Mouse (Mus musculus) gastrocnemius, adult 18-20 months (tissue): ENCODE results near the gene Slc35a2. TPM values are rescaled to one million over a fixed set of nuclear protein-coding genes. Genes with fewer than 3 reads are reported as not detected.
A peak's percentile ranks its signal among the peaks of the same experiment; 100 is the strongest.

Experiments
- DNase-seq: peaks from one replicate; pipeline ENCODE4 v3.0.0; 2021; ENCODE audit warnings: low spot score
- long read RNA-seq, 2 experiments: library from polyadenylated mRNA; stranded (forward); transcript quantifications; one replicate each; pipeline ENCODE4 v2.0.0; 2021
- total RNA-seq, 2 experiments: library from RNA; stranded (reverse); gene quantifications; 2 replicates each; pipeline ENCODE4 v1.2.3; 2021

Slc35a2 gene
- 1 to 10 TPM; 7.7 to 9.5 TPM for total RNA-seq
- long read RNA-seq, experiment 1, partial matches to known transcripts, result 1 of 5 reads
- long read RNA-seq, experiment 1, other reads (novel, unspliced or antisense), result 1 of 5 reads
- long read RNA-seq, experiment 2, transcript Slc35a2-202 (4 exons, 3,094 nt), result major isoform, 5 of 12 reads
- long read RNA-seq, experiment 2, partial matches to known transcripts, result 0 of 12 reads
- long read RNA-seq, experiment 2, other reads (novel, unspliced or antisense), result 5 of 12 reads

- DNase-seq, result peak; percentile 91
These were observed at the start of gene Slc35a2 for GRCm38 (mm10) chrX:7883841-7884567. Slc35a2 (plus strand) TSS chrX:7884028.

DNA sequence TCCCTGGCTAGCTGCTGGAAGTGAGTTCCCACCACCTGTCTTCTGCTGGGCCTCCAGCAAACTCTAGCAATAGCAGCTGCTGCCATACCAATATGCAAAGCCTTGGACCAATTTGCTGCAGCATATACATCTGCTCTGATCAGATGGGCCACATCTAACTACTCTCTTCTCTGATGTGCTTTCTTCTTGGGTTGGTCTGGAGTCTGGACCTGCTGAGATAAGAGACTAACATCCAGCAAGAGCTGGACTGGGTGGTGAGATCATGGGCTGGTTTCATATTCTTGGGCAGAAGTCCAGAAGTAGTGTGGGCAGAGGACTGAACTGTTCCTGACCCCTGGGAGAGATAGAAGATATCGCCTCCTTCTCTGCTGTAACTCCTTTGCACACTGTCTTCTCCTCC, 46.7 kb upstream of the Slc35a2 start:
- no peak for DNase-seq

GRCm38 (mm10) chrX:7840842-7841162, 43.0 kb upstream of the Slc35a2 start:
- no peak for DNase-seq

DNA sequence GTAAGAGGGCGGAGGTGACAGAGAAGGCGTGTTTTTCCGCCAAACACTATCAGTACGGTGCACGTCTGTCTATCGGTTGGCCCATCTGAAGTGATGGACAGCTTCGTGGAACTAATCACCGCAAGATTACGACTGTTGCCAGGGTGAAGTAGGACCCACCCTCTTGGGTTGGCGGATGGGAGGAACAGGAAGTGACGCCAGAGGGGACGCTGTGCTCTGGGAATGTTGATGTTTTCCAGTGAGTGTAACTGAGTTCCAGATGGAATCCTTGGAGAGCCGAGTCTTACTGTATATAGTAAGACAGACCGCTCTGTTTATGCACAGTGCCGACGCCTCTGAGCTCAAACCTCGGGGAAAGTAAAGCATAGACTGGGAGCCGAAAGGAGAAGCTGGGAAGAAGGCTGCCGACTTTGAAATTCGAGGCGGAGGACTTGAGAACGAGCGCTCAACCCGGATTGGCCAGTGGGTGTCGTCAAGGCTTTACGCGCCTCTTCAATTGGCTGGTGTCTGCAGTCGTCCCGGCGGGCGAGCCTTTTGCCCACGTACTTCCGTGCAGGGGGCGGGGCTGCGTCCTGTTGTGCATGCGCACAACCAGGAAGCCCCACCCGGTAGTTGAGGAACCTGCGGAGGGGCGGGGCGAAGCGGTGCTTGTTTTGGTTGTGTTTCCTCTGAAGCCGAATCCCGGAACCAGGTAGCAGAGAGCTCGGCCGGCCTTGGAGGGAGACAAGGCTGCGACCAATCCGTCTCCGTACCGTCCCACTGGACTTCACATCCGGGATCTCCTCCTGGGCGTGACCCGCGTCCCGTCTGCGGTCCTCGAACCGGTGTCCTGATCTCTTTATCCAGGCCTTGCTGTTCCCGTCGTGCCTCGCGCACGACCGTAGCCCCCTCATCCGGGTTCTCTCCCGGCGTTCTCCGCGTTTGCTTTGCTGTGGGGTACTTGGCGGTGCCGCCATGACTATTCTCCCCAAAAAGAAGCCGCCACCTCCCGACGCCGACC, 42.4 kb upstream of the Slc35a2 start, which contains the start of gene Otud5:
Gene Otud5, plus strand, starts transcription at position 202 of the 1,000 bp plus-strand sequence.
- peak; percentile 92 for DNase-seq

DNA sequence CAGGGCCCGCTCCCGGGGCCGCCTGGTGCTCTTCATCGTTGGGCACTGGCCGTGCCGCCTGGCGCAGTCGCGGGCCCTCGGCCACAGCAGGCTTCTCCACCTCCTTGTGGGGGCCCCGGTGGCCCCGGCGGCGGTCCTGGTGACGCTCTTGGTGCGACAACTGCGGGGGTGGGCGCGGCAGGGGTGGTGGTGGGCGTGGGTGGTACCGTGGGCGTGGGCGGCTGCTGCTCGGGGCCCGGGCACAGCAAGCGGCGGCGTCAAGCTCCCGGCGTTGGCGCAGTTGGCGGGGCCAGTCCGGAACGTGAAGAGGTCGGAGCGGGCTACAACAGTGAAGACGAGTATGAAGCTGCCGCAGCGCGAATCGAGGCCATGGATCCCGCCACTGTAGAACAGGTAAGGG, 41.5 kb upstream of the Slc35a2 start:
- DNase-seq, result peak; percentile 2

GRCm38 (mm10) chrX:7847845-7848244, 36.0 kb upstream of the Slc35a2 start:
- DNase-seq, result no peak

GRCm38 (mm10) chrX:7854578-7854977, 29.2 kb upstream of the Slc35a2 start:
- DNase-seq, result peak; percentile 14

- no peak for DNase-seq
These were observed 24.6 kb upstream of the Slc35a2 start for GRCm38 (mm10) chrX:7859191-7859753.

DNA sequence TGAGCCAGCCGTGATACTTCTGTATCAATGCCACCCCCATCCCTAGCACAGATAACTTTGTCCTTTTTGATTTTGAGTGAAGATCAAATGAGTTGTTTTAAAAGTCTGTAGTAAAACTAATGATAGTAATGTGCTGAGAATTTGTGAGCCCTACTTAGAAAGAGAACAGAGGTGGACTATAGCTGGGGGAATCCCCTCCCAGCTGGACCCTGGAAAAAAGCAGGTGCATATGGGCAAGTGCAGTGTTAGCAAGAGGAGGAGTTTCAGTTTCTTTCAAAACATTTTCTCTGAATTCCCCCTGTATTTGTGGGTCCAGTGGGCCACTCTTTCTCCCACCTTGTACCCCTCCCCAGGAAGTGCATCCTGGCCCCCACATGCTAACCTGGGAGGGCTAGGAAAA, 20.6 kb upstream of the Slc35a2 start:
- no peak for DNase-seq

GRCm38 (mm10) chrX:7864551-7864950, 19.3 kb upstream of the Slc35a2 start:
- no peak for DNase-seq

- no peak for DNase-seq
These were observed 18.5 kb upstream of the Slc35a2 start for GRCm38 (mm10) chrX:7865343-7865742.

DNA sequence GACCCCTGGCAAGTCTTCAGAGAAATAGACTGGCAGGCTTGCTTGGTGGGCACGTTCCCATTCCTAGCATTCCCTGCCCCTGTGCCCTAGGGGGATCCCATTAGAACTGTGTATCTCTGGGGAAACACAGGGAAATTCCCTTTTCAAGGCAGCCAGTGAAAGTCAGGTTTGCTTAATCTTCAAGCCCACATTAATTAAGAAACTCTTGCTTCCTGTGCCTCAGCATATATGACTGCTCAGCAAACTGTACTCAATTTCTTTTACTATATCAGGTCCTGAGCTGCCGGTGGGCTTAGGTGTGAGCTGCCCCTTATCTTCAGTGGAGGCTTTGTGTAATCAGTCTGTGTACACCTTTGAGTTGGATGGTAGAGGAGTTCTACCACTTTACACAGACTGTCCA, 18.0 kb upstream of the Slc35a2 start:
- no peak for DNase-seq

GRCm38 (mm10) chrX:7867141-7867540, 16.7 kb upstream of the Slc35a2 start:
- no peak for DNase-seq

GRCm38 (mm10) chrX:7868506-7868905, 15.3 kb upstream of the Slc35a2 start:
- no peak for DNase-seq

- no peak for DNase-seq
These were observed 14.0 kb upstream of the Slc35a2 start for GRCm38 (mm10) chrX:7869826-7870225.

GRCm38 (mm10) chrX:7878007-7878419, 5.8 kb upstream of the Slc35a2 start, which contains the start of gene Pim2:
Pim2 (plus strand) TSS chrX:7878262.
- DNase-seq, result peak; percentile 70

DNA sequence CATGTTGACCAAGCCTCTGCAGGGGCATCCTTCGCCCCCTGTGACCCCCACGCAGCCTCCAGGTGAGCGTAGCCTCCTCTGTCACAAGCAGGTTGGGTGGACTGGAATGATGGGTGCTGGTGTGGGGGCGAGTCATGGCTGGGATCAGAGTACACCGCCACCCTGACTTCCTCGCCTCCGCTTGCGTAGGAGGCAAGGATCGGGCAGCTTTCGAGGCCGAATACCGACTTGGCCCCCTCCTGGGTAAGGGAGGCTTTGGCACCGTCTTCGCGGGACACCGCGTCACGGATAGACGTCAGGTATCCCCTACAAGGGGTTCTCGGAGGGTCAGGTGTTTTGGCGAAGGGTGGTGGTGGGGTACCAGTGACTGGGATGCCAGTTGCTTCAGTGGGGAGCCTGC, 5.3 kb upstream of the Slc35a2 start:
- no peak for DNase-seq

DNA sequence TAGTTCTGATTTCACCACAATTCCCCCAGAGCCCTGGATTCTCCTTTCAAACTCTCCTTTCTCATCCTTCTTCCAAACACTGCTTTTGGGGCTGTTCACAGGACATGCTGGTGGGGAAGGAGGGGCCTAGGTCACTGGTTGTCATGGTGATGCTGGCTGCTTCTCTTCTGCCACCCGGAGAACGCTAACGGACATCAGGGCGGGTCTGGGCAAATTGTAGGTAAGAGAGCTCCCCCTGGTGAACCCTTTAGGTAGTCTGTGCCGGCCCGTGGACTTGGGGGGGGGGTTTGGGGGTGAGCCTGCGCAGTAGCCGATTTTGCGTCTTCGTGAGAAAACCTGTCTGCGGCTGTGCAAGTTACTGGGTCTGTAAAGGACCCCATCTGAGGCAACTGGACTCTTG, 4.0 kb upstream of the Slc35a2 start:
- peak; percentile 51 for DNase-seq

DNA sequence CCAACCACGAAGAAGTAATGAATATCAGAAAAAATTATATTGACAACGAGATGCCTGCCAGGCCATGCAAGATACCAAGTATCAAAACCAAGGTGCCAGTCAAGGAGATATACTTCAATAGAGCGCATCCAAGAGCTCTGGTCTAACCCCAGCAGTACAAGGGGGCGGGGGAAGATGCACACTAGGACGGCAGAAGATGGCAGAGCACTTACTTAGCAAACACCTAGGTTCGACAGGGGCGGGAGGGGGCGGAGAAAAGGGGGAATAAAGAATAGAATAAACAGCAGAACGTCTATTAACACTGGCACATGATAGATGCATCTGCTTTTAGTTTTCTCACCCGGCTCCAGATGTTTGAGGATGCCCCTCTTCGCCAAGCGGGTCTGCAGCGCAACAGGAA, 14.4 kb downstream of the Slc35a2 start:
- DNase-seq, result no peak

GRCm38 (mm10) chrX:7898880-7899874, 15.3 kb downstream of the Slc35a2 start, which contains the start of the genes Pqbp1 and Timm17b:
Pqbp1 (minus strand) TSS chrX:7899269.
Timm17b (plus strand) TSS chrX:7899357.
- DNase-seq, result peak; percentile 86
